Mouse (Mus musculus): Measurements from ENCODE around the gene Hist3h2a.

DNA sequence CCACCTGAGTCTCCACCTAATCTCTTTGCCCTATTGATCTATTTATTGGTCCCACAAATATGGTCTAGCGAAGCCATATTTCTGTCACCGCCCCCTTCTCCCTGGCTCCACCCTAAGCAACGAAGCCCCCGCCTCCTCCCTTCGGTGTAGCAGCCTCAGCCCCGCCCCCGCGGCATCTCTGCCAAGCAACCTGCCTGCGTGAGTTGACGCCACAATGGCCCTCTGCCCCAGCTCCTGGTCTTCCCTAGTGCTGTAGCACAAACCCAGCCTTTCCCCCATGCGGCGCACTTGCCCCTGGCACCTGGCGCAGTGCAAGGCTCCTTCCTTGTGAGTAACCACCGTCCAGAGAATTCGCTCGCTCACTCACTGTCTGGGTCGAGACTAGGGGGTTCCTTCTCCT, 9.1 kb downstream of the Hist3h2a start:
- TF ChIP-seq CTCF (IDR thresholded peaks at IDR 0.05; ENCODE audit: insufficient read depth, low read depth, low read length): no peak
- no peak for TF ChIP-seq POLR2A (IDR thresholded peaks at IDR 0.05; ENCODE audit: insufficient read depth, low read depth, low read length)

Data from olfactory bulb, adult 2 months (tissue).